Mouse (Mus musculus): ENCODE measurements around the gene Rbfox3. TPM values are rescaled to one million over a fixed set of nuclear protein-coding genes. Genes with fewer than 3 reads are reported as not detected.

Rbfox3 gene
- polyA plus RNA-seq, 1 experiment from 2014 or later: not detected

DNA sequence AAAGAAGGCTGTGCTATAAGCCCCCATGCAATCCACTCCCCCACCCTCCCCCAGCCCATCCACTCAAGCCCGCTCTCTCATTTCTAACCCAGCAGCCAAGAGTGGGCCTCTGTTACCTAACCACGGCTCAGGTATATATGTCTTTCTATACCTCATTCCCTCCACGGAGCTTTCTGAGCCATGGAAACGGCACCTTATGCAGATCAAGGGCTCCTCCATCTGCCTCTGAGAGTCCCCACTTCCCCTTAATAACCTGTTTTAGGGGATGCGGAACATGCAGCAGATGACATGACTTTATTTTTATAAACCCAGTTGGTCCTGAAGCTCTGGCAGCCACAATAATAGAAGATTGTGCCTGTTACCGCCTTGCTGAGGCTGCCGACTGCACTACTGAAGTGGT, 63.4 kb downstream of the Rbfox3 start:
- TF ChIP-seq CTCF (IDR thresholded peaks at IDR 0.05): no peak
- no peaks in the 10 kb centered on the region for H3K27me3 ChIP-seq
- no peak for ATAC-seq
- ChIA-PET CTCF (no interaction called here), POLR2A (no interaction called here)
- DNase-seq (ENCODE audit: low read depth, low spot score): no peak
- in situ Hi-C loops (cut with MboI; ENCODE audit: low pct_unique_long_range_greater_than_20kb): no loop called here

DNA sequence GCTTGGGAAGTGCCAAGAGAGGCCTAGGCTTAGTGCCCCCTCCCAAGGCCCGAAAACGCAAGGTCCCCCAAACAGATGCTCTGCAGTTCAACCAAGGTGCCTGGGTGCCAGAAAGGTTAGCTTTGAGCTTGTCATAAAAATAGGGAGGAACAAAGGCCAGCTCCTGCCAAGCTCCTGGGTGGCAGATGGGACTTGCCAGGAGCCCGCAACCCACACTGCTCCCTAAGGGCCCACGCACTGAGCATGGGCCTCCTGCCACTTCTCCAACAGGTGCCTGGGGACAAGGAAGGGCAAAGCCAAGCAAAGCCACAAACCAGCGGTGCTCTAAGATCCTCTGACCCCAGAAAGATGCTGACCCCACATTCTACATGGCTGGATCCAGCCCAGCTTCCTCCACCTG, 70.4 kb downstream of the Rbfox3 start:
- ChIA-PET POLR2A (no interaction called here), CTCF (no interaction called here)
- H3K27me3 ChIP-seq: peaks cover 9% of the 10 kb centered on the region
- DNase-seq (ENCODE audit: low read depth, low spot score): no peak
- in situ Hi-C loops (cut with MboI; ENCODE audit: low pct_unique_long_range_greater_than_20kb): no loop called here
- ATAC-seq: no peak
- TF ChIP-seq CTCF (IDR thresholded peaks at IDR 0.05): no peak

GRCm38 (mm10) chr11:118838167-118838566, 73.2 kb downstream of the Rbfox3 start:
- in situ Hi-C loops (cut with MboI; ENCODE audit: low pct_unique_long_range_greater_than_20kb): no loop called here
- POLR2A ChIA-PET: no interaction called here

DNA sequence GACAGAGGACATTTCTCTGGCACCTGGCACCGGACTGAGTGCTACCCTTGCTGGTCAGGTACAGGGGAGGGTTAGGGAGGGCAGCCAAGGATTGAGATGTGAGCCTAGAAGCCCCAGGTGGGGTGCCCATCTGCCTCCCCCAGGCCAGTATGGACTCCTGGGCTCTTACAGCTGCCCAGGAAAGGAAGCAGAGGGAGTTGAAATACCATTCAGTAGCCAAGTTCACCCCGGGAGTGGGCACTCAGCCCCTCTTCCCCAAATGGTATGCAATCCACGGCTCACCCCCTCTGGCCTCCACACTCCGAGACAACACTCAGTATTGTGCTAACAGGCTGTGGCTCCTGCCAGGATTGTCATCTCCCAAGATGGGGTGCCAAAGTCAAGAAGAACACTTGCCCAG, 74.5 kb downstream of the Rbfox3 start:
- peaks cover 4% of the 10 kb centered on the region for H3K27me3 ChIP-seq
- POLR2A ChIA-PET: no interaction called here
- in situ Hi-C loops (cut with MboI; ENCODE audit: low pct_unique_long_range_greater_than_20kb): no loop called here
- ATAC-seq (no peak), DNase-seq (ENCODE audit: low read depth, low spot score) (no peak)
- TF ChIP-seq CTCF (IDR thresholded peaks at IDR 0.05): no peak
- CTCF ChIA-PET: no interaction called here

More at GRCm38 (mm10) chr11:118838167-118838566, 73.2 kb downstream of the Rbfox3 start:
- CTCF ChIA-PET: no interaction called here
- H3K27me3 ChIP-seq: peaks cover 9% of the 10 kb centered on the region
- no peak for DNase-seq (ENCODE audit: low read depth, low spot score)
- no peak for TF ChIP-seq CTCF (IDR thresholded peaks at IDR 0.05)
- ATAC-seq: no peak

GRCm38 (mm10) chr11:118832793-118833481, 78.5 kb downstream of the Rbfox3 start:
- CTCF ChIA-PET: no interaction called here
- POLR2A ChIA-PET: no interaction called here
- DNase-seq (ENCODE audit: low read depth, low spot score) (peak; percentile 60), ATAC-seq (peak; percentile 80)
- TF ChIP-seq CTCF (IDR thresholded peaks at IDR 0.05): no peak
- no peaks in the 10 kb centered on the region for H3K27me3 ChIP-seq
- in situ Hi-C loops (cut with MboI; ENCODE audit: low pct_unique_long_range_greater_than_20kb): no loop called here

DNA sequence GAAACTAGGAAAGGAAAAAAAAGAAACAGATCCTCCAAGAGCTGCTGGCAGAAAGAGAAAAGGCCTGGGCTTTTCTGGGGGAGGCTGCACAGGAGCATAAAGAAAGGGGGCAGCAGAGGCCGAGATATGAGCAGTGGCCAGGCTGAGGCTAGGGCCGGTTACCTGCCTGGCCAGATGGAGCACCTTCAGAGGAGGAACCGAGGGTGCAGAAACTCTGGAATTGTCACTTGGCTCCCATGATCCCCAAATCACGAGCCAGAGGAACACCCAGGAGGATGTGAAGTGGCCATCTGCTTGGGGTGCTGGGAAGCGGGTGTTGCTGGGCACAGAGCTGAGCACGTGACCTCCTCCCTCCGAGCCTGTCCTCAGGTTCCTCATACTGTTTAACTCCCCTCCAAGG, 79.7 kb downstream of the Rbfox3 start:
- ATAC-seq: no peak
- POLR2A ChIA-PET: no interaction called here
- no peaks in the 10 kb centered on the region for H3K27me3 ChIP-seq
- no peak for TF ChIP-seq CTCF (IDR thresholded peaks at IDR 0.05)
- no peak for DNase-seq (ENCODE audit: low read depth, low spot score)
- in situ Hi-C loops (cut with MboI; ENCODE audit: low pct_unique_long_range_greater_than_20kb): no loop called here
- CTCF ChIA-PET: no interaction called here

GRCm38 (mm10) chr11:118825280-118826094, 85.9 kb downstream of the Rbfox3 start:
- H3K27me3 ChIP-seq: no peaks in the 10 kb centered on the region
- ATAC-seq (no peak), DNase-seq (ENCODE audit: low read depth, low spot score) (no peak)
- TF ChIP-seq CTCF (IDR thresholded peaks at IDR 0.05): no peak
- ChIA-PET POLR2A (no interaction called here), CTCF (no interaction called here)
- in situ Hi-C loops (cut with MboI; ENCODE audit: low pct_unique_long_range_greater_than_20kb): no loop called here

DNA sequence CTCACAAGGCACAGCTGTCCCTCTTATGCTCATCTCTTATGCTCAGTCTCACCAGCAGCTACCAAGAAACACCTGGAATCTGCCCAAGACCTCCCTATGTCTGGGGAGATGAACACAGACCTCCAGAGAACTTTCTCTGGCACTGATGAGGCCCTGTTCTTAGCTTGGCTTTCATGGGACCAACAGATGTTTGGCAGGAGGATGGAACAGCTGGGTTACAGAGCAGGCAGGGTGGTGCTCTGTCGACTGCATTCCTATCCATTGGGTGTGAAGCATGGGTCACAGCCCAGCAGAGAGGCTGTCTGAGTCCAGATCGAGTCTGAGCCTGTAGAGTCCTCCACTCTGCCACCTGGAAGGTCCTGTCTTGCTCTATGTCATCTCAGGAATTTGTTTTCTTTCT, 90.0 kb downstream of the Rbfox3 start:
- POLR2A ChIA-PET: no interaction called here
- no peaks in the 10 kb centered on the region for H3K27me3 ChIP-seq
- DNase-seq (ENCODE audit: low read depth, low spot score): no peak
- peak; percentile 24 for ATAC-seq
- TF ChIP-seq CTCF (IDR thresholded peaks at IDR 0.05): no peak
- CTCF ChIA-PET: no interaction called here
- in situ Hi-C loops (cut with MboI; ENCODE audit: low pct_unique_long_range_greater_than_20kb): no loop called here

DNA sequence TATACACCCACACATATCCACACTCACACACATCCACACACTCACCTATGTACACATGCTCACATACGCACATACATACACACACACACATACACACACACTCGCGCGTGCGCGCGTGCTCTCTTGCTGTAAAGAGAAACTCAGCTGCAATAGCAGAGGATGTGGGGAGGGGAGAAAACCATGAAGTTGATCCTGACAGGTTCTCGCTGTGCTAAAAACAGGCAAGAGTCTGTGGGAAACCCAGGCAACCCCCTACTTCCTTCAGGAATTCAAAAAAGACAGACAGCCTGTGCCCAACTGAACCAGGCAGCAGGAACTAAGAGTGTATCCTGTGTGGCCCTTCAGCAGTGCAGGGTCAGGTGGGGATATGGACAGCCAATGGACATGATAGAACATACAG, 92.9 kb downstream of the Rbfox3 start:
- POLR2A ChIA-PET: no interaction called here
- CTCF ChIA-PET: no interaction called here
- in situ Hi-C loops (cut with MboI; ENCODE audit: low pct_unique_long_range_greater_than_20kb): no loop called here
- ATAC-seq: no peak
- TF ChIP-seq CTCF (IDR thresholded peaks at IDR 0.05): no peak
- no peak for DNase-seq (ENCODE audit: low read depth, low spot score)
- H3K27me3 ChIP-seq: no peaks in the 10 kb centered on the region

GRCm38 (mm10) chr11:118815118-118815517, 96.3 kb downstream of the Rbfox3 start:
- ChIA-PET POLR2A (no interaction called here), CTCF (no interaction called here)
- in situ Hi-C loops (cut with MboI; ENCODE audit: low pct_unique_long_range_greater_than_20kb): no loop called here
- DNase-seq (ENCODE audit: low read depth, low spot score) (no peak), ATAC-seq (no peak)
- H3K27me3 ChIP-seq: no peaks in the 10 kb centered on the region
- no peak for TF ChIP-seq CTCF (IDR thresholded peaks at IDR 0.05)

- TF ChIP-seq CTCF (IDR thresholded peaks at IDR 0.05): no peak
- in situ Hi-C loops (cut with MboI; ENCODE audit: low pct_unique_long_range_greater_than_20kb): no loop called here
- ChIA-PET CTCF (no interaction called here), POLR2A (no interaction called here)
- no peak for DNase-seq (ENCODE audit: low read depth, low spot score)
- peaks cover 2% of the 10 kb centered on the region for H3K27me3 ChIP-seq
- no peak for ATAC-seq
Observed at GRCm38 (mm10) chr11:118813942-118814341, 97.5 kb downstream of the Rbfox3 start.
